Mouse (Mus musculus) kidney, postnatal 0 days (tissue): ENCODE measurements around the gene Fubp3. TPM values are rescaled to one million over a fixed set of nuclear protein-coding genes. Genes with fewer than 3 reads are reported as not detected.

Experiments used
- ATAC-seq: fragments of 200-750 bp; cut with Nextera tagmentation; replicated peaks from 2 replicates; pipeline ENCODE4 v1.8.0; 2017; ENCODE audit warnings: low read depth, moderate number of reproducible peaks, moderate TSS enrichment, moderate library complexity; ENCODE audit not compliant: low FRiP score
- DNase-seq: peaks from one replicate; pipeline ENCODE4 v3.0.0-alpha.2; 2016; ENCODE audit warnings: low spot score
- H3K27ac ChIP-seq: fragments of 300-500 bp; sonication (generic); 2 replicates; pipeline ENCODE4 v1.5.1; 2014; ENCODE audit warnings: mild to moderate bottlenecking
- H3K27me3 ChIP-seq: fragments of 300-500 bp; sonication (generic); 2 replicates; pipeline ENCODE4 v1.6.1; 2014; ENCODE audit warnings: low read length, mixed read lengths; ENCODE audit not compliant: insufficient read depth
- H3K36me3 ChIP-seq: fragments of 300-500 bp; sonication (generic); 2 replicates; pipeline ENCODE4 v1.6.1; 2014; ENCODE audit warnings: low read length, mixed read lengths; ENCODE audit not compliant: insufficient read depth
- H3K4me1 ChIP-seq: fragments of 300-500 bp; sonication (generic); replicated peaks from 2 replicates; pipeline ENCODE4 v1.6.1; 2014; ENCODE audit warnings: antibody characterized with exemption, low read length, mixed read lengths; ENCODE audit not compliant: insufficient read depth
- H3K4me2 ChIP-seq: fragments of 300-500 bp; sonication (generic); 2 replicates; pipeline ENCODE4 v1.6.1; 2014; ENCODE audit warnings: mild to moderate bottlenecking, low read length, moderate library complexity, mixed read lengths
- H3K4me3 ChIP-seq: fragments of 300-500 bp; sonication (generic); replicated peaks from 2 replicates; pipeline ENCODE4 v1.5.1; 2014; ENCODE audit warnings: low read depth, low read length
- H3K9ac ChIP-seq: fragments of 300-500 bp; sonication (generic); 2 replicates; pipeline ENCODE4 v1.6.1; 2014; ENCODE audit warnings: low read depth, low read length
- H3K9me3 ChIP-seq: fragments of 300-500 bp; sonication (generic); replicated peaks from 2 replicates; pipeline ENCODE4 v1.6.1; 2016; ENCODE audit warnings: low read length, inconsistent platforms, mixed read lengths
- CTCF ChIP-seq: IDR thresholded peaks from 2 replicates; pipeline ENCODE4 v1.5.1; 2016; ENCODE audit warnings: antibody characterized with exemption, low read depth, mild to moderate bottlenecking, moderate library complexity
- WGBS: fragments of 180-500 bp; shearing (Covaris S2); extraction: QIAGEN DNeasy Blood & Tissue Kit; methylation state at CpG from one replicate; pipeline ENCODE4 v1.1.7; 2014; 5-methylcytosine and 5-hydroxymethylcytosine counted together
- polyA plus RNA-seq: library from polyadenylated mRNA; unstranded; fragments of >200 nt; fragmentation: Nextera tagmentation; extraction: Ambion mirVana; gene quantifications from 2 replicates; pipeline ENCODE4 v1.2.1, GENCODE M21; 2015

Fubp3 gene
- polyA plus RNA-seq, 1 experiment from 2014 or later = 87.5 TPM

- no peak overlapping the region for H3K9ac ChIP-seq
- H3K4me3 ChIP-seq = no peak overlapping the region
- no peak overlapping the region for H3K4me2 ChIP-seq
- DNase-seq = no peak
- no peak for TF ChIP-seq CTCF
- H3K27ac ChIP-seq = no peak overlapping the region
- H3K36me3 ChIP-seq = peaks cover 16% of the 10 kb centered on the region; the same call in 1 of the 2 replicates
- no peaks in the 10 kb centered on the region for H3K27me3 ChIP-seq
- no peaks in the 10 kb centered on the region for H3K4me1 ChIP-seq
- 68% methylated on average over 2 of the region's 2 CpGs for WGBS
- H3K9me3 ChIP-seq = no peaks in the 10 kb centered on the region
- ATAC-seq = no peak
Observed at GRCm38 (mm10) chr2:31581617-31582016, 9.2 kb downstream of the Fubp3 start.

DNA sequence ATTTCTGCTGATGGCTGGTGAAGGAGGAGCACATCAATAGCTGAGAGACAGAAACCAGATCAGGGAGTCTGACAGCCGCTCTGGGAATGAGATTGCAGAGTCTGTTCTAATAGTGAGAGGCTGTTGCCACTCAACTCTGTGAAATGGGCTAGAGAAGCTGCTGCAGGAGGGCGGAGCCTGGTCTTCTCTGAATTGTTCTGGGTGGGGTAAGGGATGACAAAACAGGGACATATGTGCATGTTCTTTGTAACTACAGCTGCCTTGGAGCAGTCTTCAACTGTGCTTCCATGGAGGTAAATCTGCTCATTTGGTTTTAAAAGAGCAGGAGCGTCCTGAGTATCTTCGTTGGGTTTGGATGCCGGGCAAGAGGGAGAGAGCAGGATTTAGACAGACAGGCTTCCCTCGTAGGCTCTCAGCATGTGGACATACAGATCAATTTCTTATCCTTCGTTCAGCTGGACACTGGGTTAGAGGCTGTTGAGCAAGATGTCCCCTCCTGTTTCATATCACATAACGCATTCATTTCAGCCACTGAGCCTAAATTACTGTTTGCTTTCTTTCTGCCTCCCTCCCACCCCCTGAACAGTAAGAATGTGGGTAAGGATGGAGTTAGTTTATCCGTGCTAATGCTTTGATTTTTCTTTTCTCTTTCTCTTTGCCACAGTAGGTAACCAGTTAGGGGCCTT lies 19.5 kb downstream of the Fubp3 start:
- ATAC-seq = no peak
- H3K27me3 ChIP-seq = no peaks in the 10 kb centered on the region
- 88% methylated on average over 9 of the region's 9 CpGs for WGBS

GRCm38 (mm10) chr2:31607555-31607954 lies 35.1 kb downstream of the Fubp3 start:
- Histone ChIP-seq H3K9ac (no peak overlapping the region), H3K27me3 (no peaks in the 10 kb centered on the region), H3K9me3 (no peaks in the 10 kb centered on the region), H3K4me3 (no peak overlapping the region), H3K4me2 (no peak overlapping the region), H3K36me3 (peaks cover 74% of the 10 kb centered on the region), H3K27ac (no peak overlapping the region), H3K4me1 (no peaks in the 10 kb centered on the region)
- WGBS = 84% methylated on average over 1 of the region's 1 CpGs
- DNase-seq = no peak
- no peak for ATAC-seq
- TF ChIP-seq CTCF = no peak

More for the DNA sequence above, 19.5 kb downstream of the Fubp3 start:
- DNase-seq = no peak
- peaks cover 29% of the 10 kb centered on the region for H3K36me3 ChIP-seq
- no peaks in the 10 kb centered on the region for H3K9me3 ChIP-seq
- no peaks in the 10 kb centered on the region for H3K4me1 ChIP-seq
- no peak overlapping the region for H3K4me3 ChIP-seq
- no peak overlapping the region for H3K9ac ChIP-seq
- H3K4me2 ChIP-seq = no peak overlapping the region
- no peak overlapping the region for H3K27ac ChIP-seq
- no peak for TF ChIP-seq CTCF

GRCm38 (mm10) chr2:31609859-31610261 lies 37.4 kb downstream of the Fubp3 start:
- WGBS = 28% methylated on average over 7 of the region's 7 CpGs
- no peak overlapping the region for H3K27ac ChIP-seq
- ATAC-seq = no peak

DNA sequence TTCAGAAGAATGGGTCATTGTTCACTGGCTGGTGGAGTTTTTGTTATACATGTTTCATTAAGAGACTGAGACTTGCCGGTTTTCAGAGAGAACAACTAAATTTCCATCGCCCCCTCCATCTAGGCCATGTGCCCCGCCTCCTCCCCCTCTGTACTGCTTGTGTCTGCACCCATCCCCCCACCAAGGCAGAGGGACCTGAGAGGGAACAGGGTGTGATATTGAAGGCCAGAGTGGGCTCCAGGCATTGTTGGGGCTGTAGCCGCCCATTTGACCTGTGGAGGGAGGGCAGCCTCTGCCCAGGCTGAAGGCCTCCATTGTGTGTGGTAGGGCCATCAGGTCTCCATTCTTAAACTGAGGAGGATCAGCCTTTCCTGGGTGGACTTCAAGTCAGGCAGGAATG lies 38.5 kb downstream of the Fubp3 start:
- H3K9me3 ChIP-seq = no peaks in the 10 kb centered on the region
- no peak for TF ChIP-seq CTCF
- no peaks in the 10 kb centered on the region for H3K27me3 ChIP-seq
- DNase-seq (no peak), ATAC-seq (no peak)
- no peaks in the 10 kb centered on the region for H3K4me1 ChIP-seq
- no peak overlapping the region for H3K4me3 ChIP-seq
- H3K9ac ChIP-seq = no peak overlapping the region
- H3K36me3 ChIP-seq = peaks cover 79% of the 10 kb centered on the region
- H3K4me2 ChIP-seq = no peak overlapping the region
- 69% methylated on average over 4 of the region's 4 CpGs for WGBS
- no peak overlapping the region for H3K27ac ChIP-seq

More at GRCm38 (mm10) chr2:31609859-31610261, 37.4 kb downstream of the Fubp3 start:
- Histone ChIP-seq H3K4me1 (no peaks in the 10 kb centered on the region), H3K4me2 (no peak overlapping the region), H3K4me3 (no peak overlapping the region), H3K27me3 (no peaks in the 10 kb centered on the region), H3K36me3 (peaks cover 78% of the 10 kb centered on the region), H3K9ac (no peak overlapping the region), H3K9me3 (no peaks in the 10 kb centered on the region)
- TF ChIP-seq CTCF = 0 out of 2 replicates have a peak, but pooled peaks have one; percentile 6
- DNase-seq = no peak

- no peak overlapping the region for H3K4me3 ChIP-seq
- TF ChIP-seq CTCF = peak; percentile 43
- ATAC-seq (no peak), DNase-seq (no peak)
- no peak overlapping the region for H3K4me2 ChIP-seq
- no peak overlapping the region for H3K27ac ChIP-seq
- H3K27me3 ChIP-seq = no peaks in the 10 kb centered on the region
- H3K36me3 ChIP-seq = peaks cover 76% of the 10 kb centered on the region
- WGBS = 79% methylated on average over 8 of the region's 8 CpGs
- no peaks in the 10 kb centered on the region for H3K9me3 ChIP-seq
- no peak overlapping the region for H3K9ac ChIP-seq
- H3K4me1 ChIP-seq = no peaks in the 10 kb centered on the region
Observed at GRCm38 (mm10) chr2:31611400-31611799, 38.9 kb downstream of the Fubp3 start.
